Mouse (Mus musculus) G1E (cell line): ENCODE measurements around the gene Hap1.

Experiments
- CTCF ChIP-seq: IDR thresholded peaks from 2 replicates; pipeline ENCODE4 v1.5.1; 2012; ENCODE audit warnings: low read depth, low read length, inconsistent platforms, mixed read lengths
- POLR2AphosphoS5 ChIP-seq: IDR thresholded peaks from 2 replicates; pipeline ENCODE4 v1.6.1; 2012; ENCODE audit warnings: low read depth, low read length, inconsistent platforms; ENCODE audit not compliant: insufficient replicate concordance
- TAL1 ChIP-seq: conservative IDR thresholded peaks from 2 replicates; pipeline ENCODE4 v1.6.1; 2012; ENCODE audit warnings: low read depth, low read length, inconsistent platforms, mixed read lengths

DNA sequence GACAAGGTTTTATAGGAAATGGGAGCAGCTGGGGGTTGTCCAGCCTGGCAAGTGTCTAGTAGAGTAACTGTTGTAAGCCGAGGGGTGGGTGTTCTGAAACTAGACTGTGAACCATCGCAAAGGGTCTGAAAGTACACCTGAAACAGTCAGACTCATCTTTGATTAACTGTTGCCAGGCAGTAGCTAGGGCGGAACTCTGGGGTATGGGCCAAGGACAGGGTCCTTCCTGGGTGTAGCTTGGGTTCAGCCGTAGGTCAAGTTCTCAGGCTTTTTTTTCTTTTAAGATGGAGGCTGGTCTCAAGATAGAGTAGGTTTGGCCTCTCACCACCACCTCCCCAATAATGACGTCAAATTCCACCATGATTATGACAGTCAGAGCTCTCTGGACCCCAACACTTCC is 48.0 kb downstream of the Hap1 start:
- TF ChIP-seq CTCF (no peak), TAL1 (no peak), POLR2AphosphoS5 (no peak)
